In genomic region chr2:104119097-104119496, GRCm38 (mm10) we compare ENCODE assay signal across 33 mouse cellular contexts. TPM values are rescaled to one million over a fixed set of nuclear protein-coding genes. Genes with fewer than 3 reads are reported as not detected.
DNase-seq lines count a peak whose midpoint lies in the region; ATAC-seq and TF ChIP-seq lines count a peak whose summit lies in the region.
"Had no signal": no experiment of that assay in that cellular context is flagged by ENCODE, and none has a peak within 500 bp of the region (broad histone marks: within the 10 kb centered on the region; RNA-seq: fewer than 3 reads in every experiment).

No protein-coding gene starts in this region.

- H3K4me1 ChIP-seq in heart, embryonic 13.5 days: peaks cover 52% of the 10 kb centered on the region
- peaks cover 59% of the 10 kb centered on the region for H3K4me1 ChIP-seq in liver, embryonic 15.5 days (replicated peaks)
- peaks cover 25% of the 10 kb centered on the region for H3K4me1 ChIP-seq in liver, postnatal 0 days (ENCODE audit: insufficient read depth)
- H3K4me1 ChIP-seq in stomach, postnatal 0 days (replicated peaks; ENCODE audit: control insufficient read depth, insufficient read depth): no peaks in the 10 kb centered on the region

- no peak for TF ChIP-seq CTCF in gastrocnemius, adult 2 months (IDR thresholded peaks at IDR 0.05)
- TF ChIP-seq CTCF in liver, postnatal 0 days (IDR thresholded peaks at IDR 0.05; ENCODE audit: low read depth): no peak
- no peak for TF ChIP-seq CTCF in stomach, postnatal 0 days (IDR thresholded peaks at IDR 0.05; ENCODE audit: low read depth)

- no peak overlapping the region for H3K4me3 ChIP-seq in gastrocnemius, adult 2 months
- no peak overlapping the region for H3K4me3 ChIP-seq in heart, embryonic 13.5 days
- no peak overlapping the region for H3K4me3 ChIP-seq in liver, embryonic 15.5 days (replicated peaks)
- H3K4me3 ChIP-seq in liver, postnatal 0 days (ENCODE audit: low read depth, low read length): no peak overlapping the region
- H3K4me3 ChIP-seq in stomach, postnatal 0 days (ENCODE audit: low read depth, low read length): no peak overlapping the region
- H3K4me3 ChIP-seq: forebrain, embryonic 10.5 days; forebrain, embryonic 13.5 days; heart, embryonic 15.5 days had no signal

- H3K4me2 ChIP-seq in heart, embryonic 13.5 days: no peak overlapping the region
- H3K4me2 ChIP-seq in liver, embryonic 15.5 days: no peak overlapping the region
- H3K4me2 ChIP-seq in liver, postnatal 0 days (ENCODE audit: low read depth, low read length): no peak overlapping the region
- no peak overlapping the region for H3K4me2 ChIP-seq in stomach, postnatal 0 days (replicated peaks; ENCODE audit: low read depth)
- H3K4me2 ChIP-seq: forebrain, embryonic 13.5 days; heart, embryonic 11.5 days; heart, embryonic 15.5 days; hindbrain, embryonic 14.5 days had no signal

- 82% methylated on average over 1 of the region's 1 CpGs for WGBS in heart, embryonic 13.5 days
- WGBS in liver, embryonic 15.5 days (ENCODE audit: insufficient replicate concordance): 85% methylated on average over 1 of the region's 1 CpGs
- 83% methylated on average over 1 of the region's 1 CpGs for WGBS in liver, postnatal 0 days (ENCODE audit: insufficient replicate concordance)
- WGBS in stomach, postnatal 0 days: 77% methylated on average over 1 of the region's 1 CpGs

- H3K27ac ChIP-seq in gastrocnemius, adult 2 months: peak overlapping the region; percentile 93
- H3K27ac ChIP-seq in heart, embryonic 13.5 days (replicated peaks): peak overlapping the region; percentile 91; the same call in 1 of the 2 replicates
- H3K27ac ChIP-seq in liver, embryonic 15.5 days (replicated peaks): peak overlapping the region; percentile 99; the same call in 1 of the 2 replicates
- no peak overlapping the region; the same call in 1 of the 2 replicates for H3K27ac ChIP-seq in liver, postnatal 0 days (ENCODE audit: low read depth)
- peak overlapping the region; percentile 81 for H3K27ac ChIP-seq in stomach, postnatal 0 days (replicated peaks)
- H3K27ac ChIP-seq: forebrain, embryonic 10.5 days; forebrain, embryonic 13.5 days; hindbrain, embryonic 14.5 days; hindbrain, postnatal 0 days had no signal

- TF ChIP-seq EP300 in liver, postnatal 0 days (IDR thresholded peaks at IDR 0.05; ENCODE audit: low read depth): no peak
- TF ChIP-seq EP300 in stomach, postnatal 0 days (optimal IDR thresholded peaks at IDR 0.05): no peak

- no peak for ATAC-seq in heart, embryonic 13.5 days (ENCODE audit: extremely low read depth, insufficient number of reproducible peaks, low FRiP score, low TSS enrichment)
- no peak for ATAC-seq in liver, embryonic 15.5 days (ENCODE audit: insufficient read depth)
- ATAC-seq in liver, postnatal 0 days: no peak
- no peak for ATAC-seq in stomach, postnatal 0 days (ENCODE audit: low FRiP score, low TSS enrichment)
- ATAC-seq: CD4-positive, CD25-positive, alpha-beta regulatory T cell, adult 4 months; forebrain, embryonic 13.5 days; forebrain, embryonic 16.5 days; hindbrain, postnatal 0 days; inflammation-experienced regulatory T-cells, adult 6 months; intestine, embryonic 16.5 days had no signal

- no peak overlapping the region for H3K9ac ChIP-seq in heart, embryonic 13.5 days
- H3K9ac ChIP-seq in liver, embryonic 15.5 days: no peak overlapping the region
- H3K9ac ChIP-seq in liver, postnatal 0 days (replicated peaks): no peak overlapping the region
- H3K9ac ChIP-seq in stomach, postnatal 0 days (ENCODE audit: low read length): no peak overlapping the region
- H3K9ac ChIP-seq: forebrain, embryonic 13.5 days; heart, embryonic 15.5 days; hindbrain, embryonic 14.5 days had no signal

- H3K9me3 ChIP-seq in heart, embryonic 13.5 days: no peaks in the 10 kb centered on the region
- no peaks in the 10 kb centered on the region for H3K9me3 ChIP-seq in liver, embryonic 15.5 days (replicated peaks)
- no peaks in the 10 kb centered on the region for H3K9me3 ChIP-seq in liver, postnatal 0 days (ENCODE audit: low read length)
- no peaks in the 10 kb centered on the region for H3K9me3 ChIP-seq in stomach, postnatal 0 days (ENCODE audit: control insufficient read depth, low read length)
- H3K9me3 ChIP-seq: forebrain, embryonic 10.5 days; forebrain, embryonic 13.5 days; heart, embryonic 15.5 days had no signal

- intact Hi-C loops in gastrocnemius, adult 2 months (cut with DNase I): no loop called here

- no peak for DNase-seq in gastrocnemius, adult 2 months
- no peak for DNase-seq in gastrocnemius, adult 8-10 months (ENCODE audit: low spot score in 2 of 2)
- no peak for DNase-seq in heart, adult 11 months
- DNase-seq in liver, postnatal 0 days: no peak
- no peak for DNase-seq in stomach, postnatal 0 days (ENCODE audit: low spot score)
- no peak for DNase-seq in right cerebral cortex, postnatal 25 days
- DNase-seq: adrenal gland, postnatal 25 days; cerebellum, adult 18-20 months; cerebellum, adult 9-10 months; cerebellum, postnatal 14 days; gastrocnemius, postnatal 25 days; heart, postnatal 14 days; heart, postnatal 4 days had no signal

- peaks cover 13% of the 10 kb centered on the region for H3K36me3 ChIP-seq in heart, embryonic 13.5 days
- peaks cover 16% of the 10 kb centered on the region for H3K36me3 ChIP-seq in liver, embryonic 15.5 days (replicated peaks)
- H3K36me3 ChIP-seq in liver, postnatal 0 days (replicated peaks; ENCODE audit: insufficient read depth, low read length): peaks cover 4% of the 10 kb centered on the region; the same call in 1 of the 2 replicates
- no peaks in the 10 kb centered on the region; the same call in 1 of the 2 replicates for H3K36me3 ChIP-seq in stomach, postnatal 0 days (ENCODE audit: control insufficient read depth, insufficient read depth, low read length)
- H3K36me3 ChIP-seq: heart, embryonic 15.5 days had no signal

- no peaks in the 10 kb centered on the region for H3K27me3 ChIP-seq in heart, embryonic 13.5 days (replicated peaks)
- H3K27me3 ChIP-seq in liver, embryonic 15.5 days: no peaks in the 10 kb centered on the region
- H3K27me3 ChIP-seq in liver, postnatal 0 days (ENCODE audit: insufficient read depth, low read length): no peaks in the 10 kb centered on the region
- H3K27me3 ChIP-seq in stomach, postnatal 0 days (ENCODE audit: control insufficient read depth, insufficient read depth, low read length): no peaks in the 10 kb centered on the region
- H3K27me3 ChIP-seq: heart, embryonic 15.5 days had no signal

RNA-seq across cellular contexts. Expression of gene A930018P22Rik, which starts 3.5 kb away (rescaled TPM):
- total RNA-seq in gastrocnemius, adult 2 months (2021): under 1 TPM; 0.39 to 0.61 TPM
- 1 to 10 TPM in 1 of 4 experiments, under 1 TPM in 2, not detected in 1; 0.36 to 1.2 (median 0.63) TPM for total RNA-seq in gastrocnemius, adult 8-10 months (2022)
- 0.31 and 0.67 TPM in 2 replicates for polyA plus RNA-seq in heart, embryonic 13.5 days (2015; fragmentation: Nextera tagmentation; extraction: Ambion mirVana)
- 0.36 and 0.77 TPM in 2 replicates for polyA plus RNA-seq in liver, embryonic 15.5 days (2015; fragmentation: Nextera tagmentation; extraction: Ambion mirVana)
- 0.70 and 1.3 TPM in 2 replicates for polyA plus RNA-seq in liver, postnatal 0 days (2015; fragmentation: Nextera tagmentation; extraction: Ambion mirVana)
- 0.47 and 0.53 TPM in 2 replicates for polyA plus RNA-seq in stomach, postnatal 0 days (2015; fragmentation: Nextera tagmentation; extraction: Ambion mirVana)
- total RNA-seq: granulocyte monocyte progenitor cell, adult 5-6 weeks; MEL had no signal
- polyA plus RNA-seq: brain, embryonic 14.5 days; CD4-positive, CD25-positive, alpha-beta regulatory T cell, adult 4 months; embryonic facial prominence, embryonic 11.5 days; embryonic facial prominence, embryonic 14.5 days; forebrain, embryonic 10.5 days; forebrain, embryonic 13.5 days; forebrain, embryonic 16.5 days; hindbrain, embryonic 11.5 days; hindbrain, embryonic 14.5 days; hindbrain, postnatal 0 days; inflammation-experienced regulatory T-cells, adult 6 months had no signal

RNA-seq across cellular contexts. Expression of gene Cd59a, which starts 23.5 kb away (rescaled TPM):
- 10 to 100 TPM; 14.3 to 18.4 TPM for total RNA-seq in gastrocnemius, adult 2 months (2021)
- total RNA-seq in gastrocnemius, adult 8-10 months (2022): 10 to 100 TPM; 13.5 to 19.4 (median 15.0) TPM
- polyA plus RNA-seq in heart, embryonic 13.5 days (2015; fragmentation: Nextera tagmentation; extraction: Ambion mirVana): 62.0 and 66.4 TPM in 2 replicates
- 90.3 and 92.5 TPM in 2 replicates for polyA plus RNA-seq in liver, embryonic 15.5 days (2015; fragmentation: Nextera tagmentation; extraction: Ambion mirVana)
- 73.8 and 76.9 TPM in 2 replicates for polyA plus RNA-seq in liver, postnatal 0 days (2015; fragmentation: Nextera tagmentation; extraction: Ambion mirVana)
- 58.4 and 59.6 TPM in 2 replicates for polyA plus RNA-seq in stomach, postnatal 0 days (2015; fragmentation: Nextera tagmentation; extraction: Ambion mirVana)

RNA-seq across cellular contexts. Expression of gene Cd59b, which starts 49.4 kb away (rescaled TPM):
- 1 to 10 TPM; 1.7 to 4.2 TPM for total RNA-seq in gastrocnemius, adult 2 months (2021)
- 1 to 10 TPM; 1.2 to 2.8 (median 2.1) TPM for total RNA-seq in gastrocnemius, adult 8-10 months (2022)
- 4.7 and 6.9 TPM in 2 replicates for polyA plus RNA-seq in heart, embryonic 13.5 days (2015; fragmentation: Nextera tagmentation; extraction: Ambion mirVana)
- polyA plus RNA-seq in liver, embryonic 15.5 days (2015; fragmentation: Nextera tagmentation; extraction: Ambion mirVana): 11.0 and 11.4 TPM in 2 replicates
- polyA plus RNA-seq in liver, postnatal 0 days (2015; fragmentation: Nextera tagmentation; extraction: Ambion mirVana): 4.4 and 4.5 TPM in 2 replicates
- polyA plus RNA-seq in stomach, postnatal 0 days (2015; fragmentation: Nextera tagmentation; extraction: Ambion mirVana): 5.5 and 6.4 TPM in 2 replicates
- total RNA-seq: granulocyte monocyte progenitor cell, adult 5-6 weeks; hindbrain, postnatal 0 days; MEL had no signal
- polyA plus RNA-seq: C2C12; inflammation-experienced regulatory T-cells, adult 6 months had no signal

RNA-seq across cellular contexts. Expression of gene Gm10799, which starts 50.7 kb away (rescaled TPM):
- total RNA-seq in gastrocnemius, adult 2 months (2021): not detected
- total RNA-seq in gastrocnemius, adult 8-10 months (2022): not detected
- not detected in 2 replicates for polyA plus RNA-seq in heart, embryonic 13.5 days (2015; fragmentation: Nextera tagmentation; extraction: Ambion mirVana)
- not detected in 2 replicates for polyA plus RNA-seq in liver, embryonic 15.5 days (2015; fragmentation: Nextera tagmentation; extraction: Ambion mirVana)
- not detected in 2 replicates for polyA plus RNA-seq in liver, postnatal 0 days (2015; fragmentation: Nextera tagmentation; extraction: Ambion mirVana)
- polyA plus RNA-seq in stomach, postnatal 0 days (2015; fragmentation: Nextera tagmentation; extraction: Ambion mirVana): not detected in 2 replicates
- total RNA-seq: adrenal gland, postnatal 25 days; gastrocnemius, adult 18-20 months; gastrocnemius, postnatal 25 days; granulocyte monocyte progenitor cell, adult 5-6 weeks; heart, postnatal 14 days; heart, postnatal 4 days; hindbrain, postnatal 0 days; MEL had no signal
- polyA plus RNA-seq: brain, embryonic 14.5 days; C2C12; CD4-positive, CD25-positive, alpha-beta regulatory T cell, adult 4 months; embryonic facial prominence, embryonic 11.5 days; embryonic facial prominence, embryonic 14.5 days; forebrain, embryonic 10.5 days; forebrain, embryonic 13.5 days; forebrain, embryonic 16.5 days; heart, embryonic 11.5 days; heart, embryonic 15.5 days; hindbrain, embryonic 11.5 days; hindbrain, embryonic 14.5 days; hindbrain, postnatal 0 days; inflammation-experienced regulatory T-cells, adult 6 months; intestine, embryonic 16.5 days had no signal

RNA-seq across cellular contexts. Expression of gene Gm10912, which starts 53.5 kb away (rescaled TPM):
- total RNA-seq in gastrocnemius, adult 2 months (2021): under 1 TPM; 0.36 to 0.38 TPM
- total RNA-seq in gastrocnemius, adult 8-10 months (2022): under 1 TPM; 0.15 to 0.75 (median 0.44) TPM
- not detected in 2 replicates for polyA plus RNA-seq in heart, embryonic 13.5 days (2015; fragmentation: Nextera tagmentation; extraction: Ambion mirVana)
- 0.10 and 0.13 TPM in 2 replicates for polyA plus RNA-seq in liver, embryonic 15.5 days (2015; fragmentation: Nextera tagmentation; extraction: Ambion mirVana)
- polyA plus RNA-seq in liver, postnatal 0 days (2015; fragmentation: Nextera tagmentation; extraction: Ambion mirVana): 0.11 TPM in 1 of 2 replicates, not detected in the other
- not detected in 2 replicates for polyA plus RNA-seq in stomach, postnatal 0 days (2015; fragmentation: Nextera tagmentation; extraction: Ambion mirVana)
- total RNA-seq: hindbrain, postnatal 0 days had no signal
- polyA plus RNA-seq: C2C12; embryonic facial prominence, embryonic 11.5 days; embryonic facial prominence, embryonic 14.5 days; forebrain, embryonic 10.5 days; forebrain, embryonic 13.5 days; forebrain, embryonic 16.5 days; heart, embryonic 11.5 days; hindbrain, embryonic 11.5 days; hindbrain, embryonic 14.5 days; hindbrain, postnatal 0 days; intestine, embryonic 16.5 days had no signal
